Mouse (Mus musculus): Measurements from ENCODE around the gene Trim44. TPM values are rescaled to one million over a fixed set of nuclear protein-coding genes. Genes with fewer than 3 reads are reported as not detected.
A peak's percentile ranks its signal among the peaks of the same experiment; 100 is the strongest.

Trim44 gene
- total RNA-seq, 2 experiments from 2014 or later = 169 to 180 TPM

- DNase-seq (ENCODE audit: low spot score in 2 of 2) = no peak
Measured at GRCm38 (mm10) chr2:102406324-102407304, 1.0 kb downstream of the Trim44 start.

GRCm38 (mm10) chr2:102403982-102404381 lies 3.6 kb downstream of the Trim44 start:
- DNase-seq (ENCODE audit: low spot score in 2 of 2) = no peak

- DNase-seq (ENCODE audit: low spot score in 2 of 2) = no peak
Measured at GRCm38 (mm10) chr2:102403306-102403705, 4.3 kb downstream of the Trim44 start.

- no peak for DNase-seq (ENCODE audit: low spot score in 2 of 2)
Measured at GRCm38 (mm10) chr2:102401352-102401692, 6.3 kb downstream of the Trim44 start.

- DNase-seq (ENCODE audit: low spot score in 2 of 2) = peak; percentile 89 to 93
Measured at GRCm38 (mm10) chr2:102400605-102401351, 6.8 kb downstream of the Trim44 start.

- no peak for DNase-seq (ENCODE audit: low spot score in 2 of 2)
Measured at GRCm38 (mm10) chr2:102399864-102400604, 7.6 kb downstream of the Trim44 start.

GRCm38 (mm10) chr2:102396493-102396892 lies 11.1 kb downstream of the Trim44 start:
- no peak for DNase-seq (ENCODE audit: low spot score in 2 of 2)

- no peak for DNase-seq (ENCODE audit: low spot score in 2 of 2)
Measured at GRCm38 (mm10) chr2:102393457-102393856, 14.2 kb downstream of the Trim44 start.

- DNase-seq (ENCODE audit: low spot score in 2 of 2) = no peak
Measured at GRCm38 (mm10) chr2:102385328-102385902, 22.2 kb downstream of the Trim44 start.

- no peak for DNase-seq (ENCODE audit: low spot score in 2 of 2)
Measured at GRCm38 (mm10) chr2:102384496-102384895, 23.1 kb downstream of the Trim44 start.

- no peak for DNase-seq (ENCODE audit: low spot score in 2 of 2)
Measured at GRCm38 (mm10) chr2:102384057-102384456, 23.6 kb downstream of the Trim44 start.

GRCm38 (mm10) chr2:102383069-102383834 lies 24.4 kb downstream of the Trim44 start:
- no peak for DNase-seq (ENCODE audit: low spot score in 2 of 2)

- no peak for DNase-seq (ENCODE audit: low spot score in 2 of 2)
Measured at GRCm38 (mm10) chr2:102382519-102382918, 25.1 kb downstream of the Trim44 start.

GRCm38 (mm10) chr2:102380581-102380980 lies 27.0 kb downstream of the Trim44 start:
- DNase-seq (ENCODE audit: low spot score in 2 of 2) = no peak

GRCm38 (mm10) chr2:102378928-102379327 lies 28.7 kb downstream of the Trim44 start:
- DNase-seq (ENCODE audit: low spot score in 2 of 2) = no peak

- no peak for DNase-seq (ENCODE audit: low spot score in 2 of 2)
Measured at GRCm38 (mm10) chr2:102378381-102378780, 29.2 kb downstream of the Trim44 start.

GRCm38 (mm10) chr2:102377370-102377769 lies 30.3 kb downstream of the Trim44 start:
- DNase-seq (ENCODE audit: low spot score in 2 of 2) = no peak

- DNase-seq (ENCODE audit: low spot score in 2 of 2) = no peak
Measured at GRCm38 (mm10) chr2:102373406-102374105, 34.1 kb downstream of the Trim44 start.

GRCm38 (mm10) chr2:102372690-102373089 lies 34.9 kb downstream of the Trim44 start:
- DNase-seq (ENCODE audit: low spot score in 2 of 2) = no peak

- no peak for DNase-seq (ENCODE audit: low spot score in 2 of 2)
Measured at GRCm38 (mm10) chr2:102371332-102371731, 36.3 kb downstream of the Trim44 start.
